Mouse (Mus musculus): ENCODE measurements around the gene Selenop.

- TF ChIP-seq CTCF (IDR thresholded peaks at IDR 0.05; ENCODE audit: low read depth, low read length) (no peak), POLR2A (IDR thresholded peaks at IDR 0.05; ENCODE audit: borderline replicate concordance, low read depth, low read length) (no peak)
Observed at GRCm38 (mm10) chr15:3297615-3298014, 29.3 kb downstream of the Selenop start.
